Mouse (Mus musculus) gastrocnemius, postnatal 14 days (tissue): ENCODE results near the gene Otud7a. TPM values are rescaled to one million over a fixed set of nuclear protein-coding genes. Genes with fewer than 3 reads are reported as not detected.
"Not testable (repeated sequence)": the region's sequence is repeated elsewhere in the genome, so short reads cannot be mapped to it uniquely, and the experiment has no call there.

Experiments used
- DNase-seq: peaks from one replicate; pipeline ENCODE4 v3.0.0; 2021; ENCODE audit warnings: mixed read lengths
- intact Hi-C: fragments of 180-260 bp; cut with DNase I; formaldehyde crosslinking; loops from one replicate; pipeline ENCODE4 v1.15.1; 2025; ENCODE audit warnings: low total_unique reads
- total RNA-seq, 2 experiments: library from RNA; stranded (reverse); gene quantifications; 2 replicates each; pipeline ENCODE4 v1.2.3; 2021

The Otud7a gene
- total RNA-seq, 2 experiments from 2014 or later, result 0.16 TPM; not detected in 1

DNA sequence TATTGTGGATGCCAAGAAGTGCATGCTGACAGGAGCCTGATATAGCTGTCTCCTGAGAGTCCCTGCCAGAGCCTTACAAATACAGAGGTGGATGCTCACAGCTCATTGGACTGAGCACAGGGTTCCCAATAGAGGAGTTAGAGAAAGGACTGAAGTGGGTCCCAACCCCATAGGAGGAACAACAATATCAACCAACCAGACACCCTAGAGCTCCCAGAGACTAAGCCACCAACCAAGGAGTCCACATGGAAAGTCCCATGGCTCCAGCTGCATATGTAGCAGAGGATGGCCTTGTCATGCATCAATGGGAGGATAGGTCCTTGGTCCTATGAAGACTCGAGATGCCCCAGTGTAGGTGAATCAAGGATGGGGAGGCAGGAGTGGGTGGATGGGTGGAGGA, 226.4 kb downstream of the Otud7a start:
- intact Hi-C loops, result not testable (repeated sequence)

DNA sequence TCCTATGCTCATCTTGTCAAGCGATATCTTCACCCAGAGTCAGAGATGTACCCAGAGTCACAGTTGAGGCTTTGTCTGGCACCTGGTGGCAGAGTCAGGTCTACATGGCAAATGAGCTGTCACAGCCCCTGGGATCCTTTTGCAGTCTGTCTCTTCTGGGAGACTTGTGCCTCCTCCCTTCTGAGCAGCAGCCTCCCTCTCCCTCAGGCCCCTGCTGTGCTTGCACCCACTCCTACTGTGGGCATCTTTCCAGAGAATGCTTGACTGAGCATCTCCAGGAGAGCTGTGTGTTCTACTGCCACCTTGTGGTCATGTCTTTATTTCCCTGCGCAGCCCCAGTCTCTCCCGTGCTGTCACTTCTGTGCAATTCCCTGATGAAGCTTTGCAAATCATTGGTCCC, 227.4 kb downstream of the Otud7a start:
- intact Hi-C loops, result no loop called here

More for the DNA sequence above, 226.4 kb downstream of the Otud7a start:
- not testable (repeated sequence) for DNase-seq

DNA sequence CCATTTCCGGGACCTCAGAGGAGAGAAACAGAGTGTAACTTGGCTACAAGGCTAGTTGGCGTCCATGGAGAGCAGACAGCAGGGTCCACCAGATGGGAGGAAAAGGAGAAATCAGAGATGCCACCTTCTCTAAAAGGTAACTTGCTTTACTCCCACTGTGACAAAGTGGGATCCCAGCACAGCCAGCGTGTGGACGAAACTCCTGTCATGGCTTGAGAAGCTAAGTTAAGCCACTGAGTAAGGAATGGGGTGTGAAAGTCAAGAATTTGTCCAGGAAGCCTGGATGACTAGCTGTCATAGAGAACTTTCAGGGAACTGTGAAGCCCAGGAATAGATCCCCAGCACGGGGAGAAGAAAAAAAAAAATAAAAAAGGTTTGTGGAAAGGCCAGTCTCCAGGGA, 232.1 kb downstream of the Otud7a start:
- no peak for DNase-seq
- intact Hi-C loops, result no loop called here

More for the DNA sequence above, 227.4 kb downstream of the Otud7a start:
- DNase-seq, result peak; percentile 20

DNA sequence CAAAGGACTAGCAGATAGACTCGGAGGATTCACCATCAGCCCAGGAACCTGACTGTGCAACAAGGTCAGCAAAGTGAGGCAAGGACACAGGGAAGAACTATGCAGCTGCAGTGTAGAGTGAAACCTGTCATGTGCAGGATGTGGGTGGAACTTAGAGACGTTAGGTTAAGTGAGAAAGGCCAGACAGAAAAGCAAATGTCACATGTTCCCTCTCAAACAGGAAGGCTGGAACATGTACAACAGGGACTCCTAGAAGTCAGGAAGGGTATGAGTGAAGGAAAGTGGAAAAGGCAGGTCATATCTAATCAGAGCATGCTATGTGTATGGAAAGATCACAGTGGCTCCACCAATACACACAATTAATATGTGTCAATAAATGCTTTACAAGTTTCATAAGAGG, 232.6 kb downstream of the Otud7a start:
- intact Hi-C loops, result no loop called here
- no peak for DNase-seq

DNA sequence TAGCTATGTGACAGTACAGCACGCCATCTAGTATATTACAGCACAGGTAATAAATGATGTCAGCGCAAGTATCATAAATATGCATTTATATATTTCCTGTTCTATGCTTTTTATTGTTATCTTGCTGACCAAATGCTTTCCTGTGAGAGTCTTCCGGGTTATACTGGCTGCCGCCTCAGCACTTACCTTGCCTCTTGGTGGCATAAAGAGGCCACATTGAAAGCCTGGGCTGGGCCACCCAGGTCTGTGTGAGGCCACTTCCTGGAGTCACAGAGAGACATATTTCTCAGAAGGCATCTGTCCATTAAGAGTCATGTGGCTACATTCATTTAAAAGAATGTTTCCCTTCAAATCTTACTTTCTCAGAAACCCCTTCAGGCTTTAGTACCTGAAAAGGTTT, 242.5 kb downstream of the Otud7a start:
- intact Hi-C loops, result no loop called here

DNA sequence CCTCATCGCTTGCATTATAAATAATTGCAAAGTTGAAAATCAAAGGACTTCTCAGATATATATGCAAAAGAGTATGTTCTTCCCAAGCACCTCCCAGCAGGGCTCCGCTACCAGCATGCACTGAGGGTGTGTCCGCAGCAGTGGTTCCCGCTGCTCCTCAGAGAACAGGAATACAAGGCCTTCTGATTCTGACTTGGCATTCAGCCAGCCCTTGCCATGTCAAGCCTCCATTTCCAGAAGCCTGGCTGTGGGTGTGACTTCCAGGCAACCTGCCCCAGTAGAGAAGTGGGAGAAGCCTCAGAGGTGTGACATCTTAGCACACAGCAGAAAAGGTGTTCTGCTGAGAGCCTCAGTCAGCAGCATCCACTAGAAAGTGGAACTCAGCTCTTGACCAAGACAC, 253.4 kb downstream of the Otud7a start:
- DNase-seq, result no peak

More for the DNA sequence above, 242.5 kb downstream of the Otud7a start:
- DNase-seq, result no peak

DNA sequence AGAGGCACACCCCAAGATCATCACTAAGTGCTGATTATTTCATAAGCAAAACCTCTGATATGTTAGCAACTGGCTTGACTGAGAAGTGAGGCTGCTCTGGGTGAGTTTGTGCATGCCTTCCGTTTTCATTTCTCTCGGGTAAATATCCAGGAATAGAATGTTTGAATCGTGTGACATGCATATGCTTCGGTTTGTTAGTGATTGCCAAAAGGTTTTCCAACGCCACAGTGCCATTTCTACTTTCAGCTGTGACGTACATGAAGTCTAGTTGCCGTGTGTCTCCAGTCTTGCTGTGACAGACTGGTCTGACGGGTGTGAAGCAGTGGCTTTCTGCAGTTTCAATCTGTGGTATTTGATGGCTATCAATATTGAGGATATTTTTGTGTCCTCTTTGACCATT, 273.4 kb downstream of the Otud7a start:
- intact Hi-C loops, result no loop called here
- DNase-seq, result no peak

More for the DNA sequence above, 253.4 kb downstream of the Otud7a start:
- intact Hi-C loops, result no loop called here

DNA sequence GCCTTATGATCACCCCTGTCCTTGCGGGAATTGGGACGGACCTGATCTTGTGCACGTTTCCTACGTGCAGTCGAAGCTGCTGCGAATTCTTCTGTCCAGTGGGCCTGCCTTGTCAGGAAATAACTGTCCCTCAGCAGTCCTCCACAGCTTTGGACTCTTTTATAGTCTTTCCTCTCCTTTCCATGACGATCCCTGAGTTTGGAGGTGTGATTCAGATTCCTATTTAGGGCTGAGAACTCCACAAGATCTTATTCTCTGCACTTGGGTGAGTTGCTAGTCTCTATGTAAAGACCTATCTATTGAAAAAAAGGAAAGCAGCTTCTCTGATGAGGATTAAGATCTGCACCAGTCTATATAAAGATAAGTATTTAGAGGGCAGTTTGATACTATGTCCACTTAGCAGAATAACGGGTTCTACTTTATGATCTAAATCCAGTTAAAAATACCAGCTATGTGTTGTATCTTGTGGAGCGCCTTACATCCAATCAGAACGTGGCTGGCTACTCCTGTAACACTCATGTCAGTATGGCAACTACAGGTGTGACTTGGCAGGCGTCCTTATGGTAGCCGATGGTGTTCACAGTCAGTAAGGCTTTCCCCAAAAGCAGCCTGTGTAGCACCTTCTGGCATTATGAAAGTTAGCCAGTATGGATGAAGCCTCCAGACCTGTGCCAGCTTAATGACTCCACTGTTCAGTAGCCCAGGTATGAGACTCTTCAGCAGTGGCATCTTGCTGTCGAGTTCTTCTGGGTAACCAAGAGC, 274.8 kb downstream of the Otud7a start:
- DNase-seq, result no peak
- intact Hi-C loops, result no loop called here

DNA sequence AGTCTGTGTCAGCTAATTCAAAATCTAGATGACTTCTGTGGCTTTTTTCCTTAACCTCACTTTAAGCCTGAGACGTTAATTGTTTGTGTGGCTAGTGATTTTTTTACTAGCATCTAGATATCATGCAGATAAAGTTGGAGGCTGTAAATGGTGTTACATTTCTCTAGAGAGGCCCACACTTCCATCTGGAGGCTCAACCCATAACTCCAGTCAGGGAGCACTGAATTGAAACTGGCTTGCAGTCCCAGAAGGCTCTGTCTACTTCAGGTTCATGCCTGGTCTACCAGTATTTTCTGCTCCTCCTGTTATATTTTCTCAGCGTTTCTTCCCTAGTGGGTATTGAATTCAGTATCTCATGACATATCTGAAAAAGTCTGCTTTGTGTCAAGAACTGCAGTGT, 276.1 kb downstream of the Otud7a start:
- intact Hi-C loops, result no loop called here
- DNase-seq, result no peak

DNA sequence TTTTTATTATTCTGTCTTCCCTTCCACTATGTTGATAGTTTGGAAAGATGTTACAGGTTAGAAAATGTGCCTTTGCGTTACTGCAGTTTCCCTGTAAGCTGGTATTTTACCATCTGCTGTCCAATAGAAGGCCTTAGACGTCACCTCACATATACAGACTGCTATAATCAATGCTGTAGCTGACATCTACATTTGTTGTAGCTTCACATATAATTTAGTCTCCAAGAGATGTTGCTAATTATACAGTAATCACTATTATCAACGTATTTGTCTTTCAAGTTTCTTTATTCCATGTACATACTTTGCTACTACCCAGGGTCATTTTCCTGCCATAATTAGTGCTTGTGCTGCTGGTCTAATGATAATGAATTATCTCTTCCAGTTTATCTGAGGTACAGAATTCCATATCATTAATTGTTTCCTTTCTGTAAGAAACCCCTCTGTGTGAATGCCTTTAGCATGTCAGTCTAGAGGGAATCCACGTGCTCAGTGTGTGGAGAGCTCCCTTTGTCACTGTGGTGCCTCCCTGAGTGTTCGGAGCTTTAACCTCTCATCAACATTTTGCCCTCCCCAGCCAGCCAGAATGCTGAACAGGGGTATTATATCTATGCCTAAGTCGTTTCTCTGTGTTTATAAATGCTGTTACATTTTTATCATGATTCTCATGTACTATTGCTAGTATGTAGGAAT, 280.6 kb downstream of the Otud7a start:
- intact Hi-C loops, result no loop called here
- DNase-seq, result no peak

DNA sequence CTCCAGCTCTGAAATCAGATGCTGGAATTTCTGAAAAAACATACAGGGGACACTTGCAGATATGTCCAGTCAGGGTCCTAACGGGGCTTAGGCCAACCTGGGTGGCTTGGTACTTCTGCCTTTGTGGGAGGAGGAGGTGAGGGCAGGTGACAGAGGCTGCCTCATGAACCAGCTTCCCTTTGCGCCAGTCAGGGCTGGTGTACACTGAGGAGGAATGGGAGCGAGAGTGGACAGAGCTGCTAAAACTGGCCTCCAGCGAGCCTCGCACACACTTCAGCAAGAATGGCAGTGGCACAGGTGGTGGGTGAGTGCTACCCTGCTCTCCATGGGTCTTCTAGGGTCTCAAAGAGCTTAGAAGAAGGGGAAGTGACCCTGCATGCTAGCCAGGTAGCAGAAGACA, 285.1 kb downstream of the Otud7a start:
- intact Hi-C loops, result no loop called here
- no peak for DNase-seq

DNA sequence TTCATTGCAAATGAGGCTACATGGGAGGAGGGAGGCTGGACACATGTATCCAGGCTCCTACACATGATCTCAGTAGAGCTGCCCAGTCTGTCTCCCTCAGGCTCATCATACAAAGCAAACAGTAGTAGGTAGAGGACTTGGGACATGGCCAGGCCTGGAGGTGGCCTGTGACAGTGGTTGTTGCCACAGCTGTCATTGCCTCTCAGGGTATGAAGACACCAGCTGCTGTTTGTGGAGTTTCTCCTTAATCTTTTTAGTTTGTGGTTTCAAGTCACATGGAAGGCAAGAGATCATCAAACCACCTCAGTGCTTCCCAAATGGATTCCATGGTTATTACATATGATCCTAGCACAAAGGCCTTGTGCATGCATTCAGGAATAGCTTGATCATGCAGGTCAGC, 285.5 kb downstream of the Otud7a start:
- DNase-seq, result no peak
- intact Hi-C loops, result no loop called here

DNA sequence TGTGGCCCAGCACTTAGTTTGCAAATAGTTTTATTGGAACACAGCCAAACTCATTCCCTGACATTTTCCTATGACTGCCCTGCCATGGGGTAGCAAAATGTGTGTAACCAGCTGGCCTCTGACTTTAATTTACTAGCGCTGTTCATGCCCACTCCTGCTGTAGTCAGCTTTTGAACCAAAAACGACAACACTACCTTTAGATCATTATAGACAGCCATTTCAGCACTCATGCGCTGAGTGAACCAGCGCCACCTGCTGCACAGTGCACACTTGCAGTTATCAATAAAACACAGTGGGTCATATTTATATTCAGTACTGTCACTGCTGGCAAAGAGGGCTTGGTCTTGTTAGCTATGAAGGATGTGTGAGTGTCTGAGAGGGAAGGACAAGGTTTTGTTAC, 293.2 kb downstream of the Otud7a start:
- intact Hi-C loops, result no loop called here

DNA sequence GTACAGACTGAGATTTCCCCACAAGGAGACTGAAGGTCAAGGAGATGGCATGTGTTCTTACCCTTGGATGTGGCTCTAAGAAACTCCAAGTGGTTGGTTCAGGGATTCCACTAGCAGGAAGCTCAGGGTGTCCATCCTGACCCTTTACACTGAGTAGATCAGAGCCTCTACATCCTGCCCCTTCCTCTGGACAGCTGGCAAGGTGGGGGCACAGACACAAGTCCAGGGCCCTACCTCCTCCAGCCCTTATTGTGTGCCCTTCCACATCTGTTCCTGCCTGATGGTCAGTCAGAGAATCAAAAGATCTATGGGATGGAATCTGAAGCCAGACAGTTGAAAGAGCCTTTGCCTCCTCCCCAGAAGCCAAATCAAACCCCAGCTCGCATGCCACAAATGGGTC, 293.6 kb downstream of the Otud7a start:
- no peak for DNase-seq
- intact Hi-C loops, result no loop called here

More for the DNA sequence above, 293.2 kb downstream of the Otud7a start:
- no peak for DNase-seq

DNA sequence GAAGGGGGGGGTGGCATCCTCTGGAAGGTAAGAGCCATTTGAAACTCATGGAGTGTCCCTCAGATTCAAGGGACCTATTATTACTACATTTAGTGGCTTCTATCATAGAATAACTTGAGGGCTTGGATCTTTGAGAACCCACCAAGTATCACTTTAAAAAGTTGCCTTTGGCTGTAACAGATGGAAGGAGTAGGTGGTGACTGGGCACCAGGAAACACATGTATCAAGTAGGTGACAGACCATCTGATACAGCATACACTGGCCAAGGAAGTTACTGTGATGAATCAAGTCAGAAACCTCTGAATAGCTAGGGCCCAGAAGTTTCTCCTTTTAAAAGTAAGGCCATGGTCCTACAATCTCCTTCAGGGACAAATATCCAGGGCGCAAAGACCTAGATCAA, 298.6 kb downstream of the Otud7a start:
- intact Hi-C loops, result no loop called here
- DNase-seq, result no peak

DNA sequence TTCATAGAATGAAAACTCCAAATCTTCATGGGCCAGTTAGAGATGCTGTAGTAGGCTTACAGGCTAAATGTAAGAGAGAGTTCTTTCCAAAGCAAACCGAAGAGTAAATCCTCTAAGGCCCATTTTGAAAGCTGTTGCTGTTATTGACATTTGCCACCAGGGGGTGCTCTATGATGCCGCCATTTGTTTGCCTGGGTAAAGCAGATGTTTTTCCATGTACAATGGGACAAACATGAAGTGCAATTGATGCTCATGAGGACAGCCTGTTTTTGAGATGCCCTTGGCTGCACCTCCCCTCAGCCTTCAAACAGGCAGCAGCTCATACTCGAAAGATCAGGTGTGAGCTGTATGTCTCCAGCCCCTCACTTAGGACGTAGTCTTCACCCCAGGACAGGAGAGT, 307.5 kb downstream of the Otud7a start:
- intact Hi-C loops, result loop anchor here (10.0 kb wide), 3 partner anchors 193 to 403 kb away; partner anchors contain the start of gene Trpm1
- DNase-seq, result no peak

DNA sequence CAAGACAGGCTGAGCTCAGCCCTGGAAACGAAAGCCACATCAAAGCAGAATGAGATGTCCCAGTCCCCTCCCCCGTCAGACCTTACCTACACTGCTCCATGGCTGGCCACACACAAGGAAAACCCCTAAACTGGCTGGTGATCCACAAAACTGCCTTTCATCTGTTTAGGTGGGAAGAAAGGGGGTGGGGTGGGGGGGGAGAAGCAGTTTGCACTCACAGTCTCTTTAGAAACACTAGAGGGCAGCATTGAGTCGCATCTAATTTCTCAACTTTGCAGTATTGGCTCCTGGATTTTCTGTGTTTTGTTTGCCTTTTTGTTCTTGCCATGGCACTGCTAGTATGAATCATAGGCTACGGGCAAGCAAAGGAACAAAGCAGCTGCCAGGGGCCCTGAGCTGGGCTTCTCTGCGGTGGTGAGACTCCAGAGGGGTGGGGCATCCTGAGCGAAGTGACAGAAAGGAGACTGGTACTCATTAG, 308.8 kb downstream of the Otud7a start:
- intact Hi-C loops, result loop anchor here (10.0 kb wide), 3 partner anchors 191 to 401 kb away; partner anchors contain the start of gene Trpm1
- DNase-seq, result peak; percentile 28

DNA sequence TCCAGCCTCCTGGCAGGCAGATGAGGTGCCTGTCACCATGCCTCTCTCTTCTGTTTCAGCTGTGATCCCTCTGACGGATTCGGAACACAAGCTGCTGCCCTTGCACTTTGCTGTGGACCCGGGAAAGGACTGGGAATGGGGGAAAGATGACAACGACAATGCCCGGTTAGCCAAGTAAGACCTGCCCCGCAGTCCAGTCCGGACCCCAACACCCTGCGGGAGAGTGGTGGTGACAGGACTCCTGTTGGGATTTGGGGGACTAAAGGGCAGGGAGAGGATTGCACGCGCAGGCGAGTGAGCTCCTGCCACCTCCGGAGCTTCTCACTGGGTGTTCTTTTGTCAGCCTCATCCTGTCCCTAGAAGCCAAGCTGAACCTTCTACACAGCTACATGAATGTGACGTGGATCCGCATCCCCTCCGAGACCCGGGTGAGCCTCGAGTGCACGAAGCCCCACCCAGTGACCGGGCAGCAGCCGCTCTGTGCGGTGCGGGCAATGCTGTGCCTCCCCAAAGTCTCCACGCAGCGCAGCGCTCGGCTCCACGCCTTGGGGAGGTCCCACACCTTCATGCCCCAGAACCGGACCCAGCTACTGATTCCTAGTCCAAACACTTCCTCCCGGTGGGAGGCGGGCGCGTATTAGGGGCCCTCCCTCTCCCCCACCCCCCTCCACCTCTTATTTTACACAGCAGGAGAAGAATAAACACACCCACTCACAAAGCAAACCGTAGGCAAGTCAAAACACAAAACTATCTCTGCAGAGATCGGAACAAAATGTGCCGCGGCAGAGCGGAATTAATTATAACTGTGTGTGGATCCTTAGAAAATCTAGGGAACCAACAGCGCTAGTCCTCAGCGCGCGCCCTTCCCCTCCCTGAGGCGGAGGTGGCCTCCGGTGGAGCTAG, 310.3 kb downstream of the Otud7a start:
- DNase-seq, result peak; percentile 34
- intact Hi-C loops, result loop anchor here (5.0 to 10.0 kb wide), 4 partner anchors 42 to 400 kb away; partner anchors contain the start of gene Trpm1

DNA sequence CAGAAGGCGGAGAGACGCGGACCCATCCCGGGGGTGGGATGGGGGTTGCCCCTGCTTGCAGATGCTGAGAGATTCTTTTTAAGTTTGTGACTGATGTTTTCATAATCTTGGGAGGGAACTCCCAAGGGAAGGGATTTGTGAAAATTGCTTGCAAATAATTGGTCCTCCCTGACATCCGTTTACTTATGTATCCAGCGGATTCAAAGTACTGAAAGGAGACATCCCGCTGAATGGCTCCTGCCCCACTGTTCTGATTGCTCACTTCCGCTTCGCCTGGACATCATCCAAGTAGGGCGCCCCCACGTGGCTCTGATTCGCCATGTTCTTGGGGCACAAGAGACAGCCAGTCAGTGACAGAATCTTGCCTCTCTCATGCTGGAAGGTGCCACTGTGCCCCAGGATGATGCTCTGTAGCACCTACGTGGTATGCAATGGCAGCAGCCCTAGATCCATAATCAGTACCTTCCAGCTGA, 311.0 kb downstream of the Otud7a start:
- intact Hi-C loops, result loop anchor here (5.0 to 10.0 kb wide), 4 partner anchors 42 to 399 kb away; partner anchors contain the start of gene Trpm1
- peak; percentile 84 for DNase-seq
